Mouse (Mus musculus) heart, embryonic 11.5 days (tissue): ENCODE data around the gene Mtmr1. TPM values are rescaled to one million over a fixed set of nuclear protein-coding genes. Genes with fewer than 3 reads are reported as not detected.

Experiments
- ATAC-seq: fragments of 200-750 bp; cut with Nextera tagmentation; replicated peaks from 2 replicates; pipeline ENCODE4 v1.8.0; 2017; ENCODE audit warnings: moderate library complexity; ENCODE audit not compliant: insufficient number of reproducible peaks, low FRiP score, low TSS enrichment
- H3K27ac ChIP-seq: fragments of 300-500 bp; sonication (generic); 2 replicates; pipeline ENCODE4 v1.5.1; 2014; ENCODE audit warnings: mild to moderate bottlenecking, low read depth, low read length
- H3K27me3 ChIP-seq: fragments of 300-500 bp; sonication (generic); 2 replicates; pipeline ENCODE4 v1.6.1; 2014; ENCODE audit warnings: mild to moderate bottlenecking, low read length, mixed read lengths; ENCODE audit not compliant: control insufficient read depth, insufficient read depth
- H3K36me3 ChIP-seq: fragments of 300-500 bp; sonication (generic); 2 replicates; pipeline ENCODE4 v1.6.1; 2014; ENCODE audit warnings: mild to moderate bottlenecking, low read length, moderate library complexity, mixed read lengths; ENCODE audit not compliant: control insufficient read depth, insufficient read depth
- H3K4me1 ChIP-seq: fragments of 300-500 bp; sonication (generic); 2 replicates; pipeline ENCODE4 v1.6.1; 2014; ENCODE audit warnings: low read length; ENCODE audit not compliant: control insufficient read depth, insufficient read depth
- H3K4me2 ChIP-seq: fragments of 300-500 bp; sonication (generic); 2 replicates; pipeline ENCODE4 v1.6.1; 2014; ENCODE audit warnings: mild to moderate bottlenecking, moderate library complexity
- H3K4me3 ChIP-seq: fragments of 300-500 bp; sonication (generic); 2 replicates; pipeline ENCODE4 v1.5.1; 2014; ENCODE audit warnings: low read depth, low read length
- H3K9ac ChIP-seq: fragments of 300-500 bp; sonication (generic); 2 replicates; pipeline ENCODE4 v1.6.1; 2014; ENCODE audit warnings: mild to moderate bottlenecking, low read depth, low read length, moderate library complexity
- H3K9me3 ChIP-seq: fragments of 300-500 bp; sonication (generic); replicated peaks from 2 replicates; pipeline ENCODE4 v1.6.1; 2016; ENCODE audit warnings: low read length; ENCODE audit not compliant: control insufficient read depth
- WGBS: fragments of 180-500 bp; shearing (Covaris S2); extraction: QIAGEN DNeasy Blood & Tissue Kit; methylation state at CpG from one replicate; pipeline ENCODE4 v1.1.7; 2014; ENCODE audit not compliant: insufficient replicate concordance; 5-methylcytosine and 5-hydroxymethylcytosine counted together
- polyA plus RNA-seq: library from polyadenylated mRNA; unstranded; fragments of >200 nt; fragmentation: Nextera tagmentation; extraction: Ambion mirVana; gene quantifications from 2 replicates; pipeline ENCODE4 v1.2.1, GENCODE M21; 2014

The Mtmr1 gene
- polyA plus RNA-seq, 1 experiment from 2014 or later = 11.3 TPM

DNA sequence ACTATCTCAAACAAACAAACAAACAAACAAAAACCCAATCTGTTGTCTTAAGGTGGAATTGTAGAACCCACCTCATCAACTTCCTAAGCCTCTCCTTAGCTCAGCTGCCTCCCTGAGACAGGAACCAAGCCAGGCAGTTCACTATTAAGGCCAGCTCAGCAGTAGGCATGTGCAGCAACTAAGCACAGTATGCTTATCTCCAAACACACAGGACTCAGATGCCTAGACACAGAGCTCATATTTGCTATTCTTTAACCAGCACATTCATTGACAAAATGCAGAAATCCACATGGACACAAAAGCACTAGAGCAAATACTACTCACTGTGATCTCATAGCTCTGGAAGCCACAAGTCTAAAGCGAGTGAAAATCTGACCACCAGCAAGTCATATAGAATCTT, 100.9 kb downstream of the Mtmr1 start:
- ATAC-seq = no peak
- no peak overlapping the region for H3K9ac ChIP-seq
- no peak overlapping the region for H3K4me2 ChIP-seq
- H3K27ac ChIP-seq = no peak overlapping the region
- H3K4me1 ChIP-seq = no peaks in the 10 kb centered on the region
- H3K4me3 ChIP-seq = no peak overlapping the region
- no peaks in the 10 kb centered on the region for H3K36me3 ChIP-seq
- WGBS = 69% methylated on average over 1 of the region's 1 CpGs
- H3K27me3 ChIP-seq = no peaks in the 10 kb centered on the region
- H3K9me3 ChIP-seq = no peaks in the 10 kb centered on the region

DNA sequence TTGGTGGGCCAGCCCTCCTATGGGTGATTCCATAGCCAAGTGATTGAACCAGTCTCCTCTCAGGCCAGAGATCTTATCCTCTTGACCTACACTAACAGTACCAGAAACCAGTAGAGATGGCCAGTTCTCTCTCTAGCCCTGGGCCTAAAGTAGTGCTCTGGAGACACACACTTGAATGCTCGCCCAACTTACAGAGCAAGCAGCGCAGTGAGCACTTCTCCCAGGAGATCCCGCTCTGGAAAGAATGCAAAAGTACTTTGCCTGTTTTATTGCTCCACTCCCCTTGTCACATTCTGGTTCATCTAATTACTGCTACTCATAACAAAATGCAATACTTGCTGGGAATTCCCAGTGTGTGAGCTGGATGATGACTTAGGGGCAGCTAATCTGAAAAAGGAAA, 102.9 kb downstream of the Mtmr1 start:
- 85% methylated on average over 3 of the region's 3 CpGs for WGBS
- H3K27ac ChIP-seq = no peak overlapping the region
- no peak overlapping the region for H3K9ac ChIP-seq
- no peaks in the 10 kb centered on the region for H3K27me3 ChIP-seq
- no peak for ATAC-seq
- no peak overlapping the region for H3K4me3 ChIP-seq
- H3K4me1 ChIP-seq = no peaks in the 10 kb centered on the region
- H3K4me2 ChIP-seq = no peak overlapping the region
- H3K36me3 ChIP-seq = no peaks in the 10 kb centered on the region
- no peaks in the 10 kb centered on the region for H3K9me3 ChIP-seq

Other genes starting within 250 kb of the Mtmr1 start
- gene Mtm1, start 154.0 kb upstream of the Mtmr1 start, polyA plus RNA-seq = 3.5 and 4.2 TPM in 2 replicates
- 21.7 and 31.4 TPM in 2 replicates for gene Cd99l2, start 128.1 kb downstream of the Mtmr1 start, polyA plus RNA-seq
- gene Hmgb3, start 191.2 kb downstream of the Mtmr1 start, polyA plus RNA-seq = 179 and 197 TPM in 2 replicates